Mouse (Mus musculus) liver, postnatal 0 days (tissue): ENCODE data around the gene Bri3.

Experiments used
- CTCF ChIP-seq: sonication (generic); IDR thresholded peaks from 2 replicates; pipeline ENCODE4 v1.5.1; 2016; ENCODE audit warnings: antibody characterized with exemption, low read depth
- EP300 ChIP-seq: IDR thresholded peaks from 2 replicates; pipeline ENCODE4 v1.6.1; 2016; ENCODE audit warnings: antibody characterized with exemption, low read depth, mild to moderate bottlenecking

DNA sequence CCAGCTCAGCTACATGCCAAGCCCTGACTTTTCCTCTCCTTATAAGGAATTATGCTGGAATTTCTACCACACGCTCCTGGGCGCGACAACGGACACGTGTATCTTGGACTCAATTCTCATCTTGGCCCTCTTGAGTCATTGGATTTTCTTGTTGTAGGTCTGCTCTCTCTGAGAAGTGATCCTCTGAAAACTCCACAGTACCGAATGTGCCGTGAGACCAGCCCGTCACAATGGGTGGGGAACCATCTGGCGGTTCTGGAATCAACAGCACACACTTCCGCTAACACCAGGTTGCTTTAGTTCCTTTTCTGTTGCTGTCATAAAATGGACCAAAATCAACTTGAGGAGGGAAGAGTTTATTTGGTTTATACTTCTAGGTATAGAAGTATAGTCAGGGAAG lies 166.4 kb downstream of the Bri3 start:
- no peak for TF ChIP-seq CTCF
- TF ChIP-seq EP300: no peak
